21 mouse cellular contexts compared by ENCODE assay signal in the genomic region with DNA sequence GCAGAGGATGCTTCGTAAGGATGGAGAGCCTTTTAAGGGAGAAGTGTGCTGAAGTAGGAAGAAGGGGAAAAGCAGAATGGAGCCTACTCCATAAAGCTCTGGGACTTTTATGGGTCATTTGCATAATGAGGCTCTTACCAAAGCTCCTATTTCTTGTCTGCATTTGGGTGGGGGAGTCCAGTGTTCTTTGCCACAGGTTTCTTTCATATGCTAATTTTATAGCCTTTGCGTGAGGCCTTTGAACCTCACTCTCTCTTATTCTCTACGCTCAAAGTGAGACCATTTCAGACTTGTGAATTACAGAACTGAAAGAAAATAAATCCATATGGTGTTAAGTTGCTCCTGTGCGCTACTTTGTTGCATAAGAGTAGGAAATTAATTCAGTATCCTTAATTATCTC.
A peak's percentile ranks its signal among the peaks of the same experiment; 100 is the strongest.
DNase-seq lines count a peak whose midpoint lies in the region; ATAC-seq and TF ChIP-seq lines count a peak whose summit lies in the region.
"Had no signal": no experiment of that assay in that cellular context is flagged by ENCODE, and none has a peak within 500 bp of the region (broad histone marks: within the 10 kb centered on the region; RNA-seq: fewer than 3 reads in every experiment).

No protein-coding gene starts in this region.

- H3K4me1 ChIP-seq in hindbrain, embryonic 11.5 days (replicated peaks; ENCODE audit: control insufficient read depth, insufficient read depth, low read length) = 0 out of 2 replicates have a peak, but pooled peaks cover 2% of the 10 kb centered on the region
- no peaks in the 10 kb centered on the region for H3K4me1 ChIP-seq in hindbrain, postnatal 0 days (ENCODE audit: insufficient read depth, low read length)
- H3K4me1 ChIP-seq: embryonic facial prominence, embryonic 15.5 days; heart, embryonic 10.5 days; liver, embryonic 15.5 days had no signal

- no peak for DNase-seq in hindbrain, embryonic 11.5 days (ENCODE audit: low spot score)
- no peak for DNase-seq in hindbrain, postnatal 0 days (ENCODE audit: low spot score)
- DNase-seq in ES-CJ7 (ENCODE audit: low read depth, low spot score) = peak; percentile 56
- DNase-seq in brain, embryonic 14.5 days (ENCODE audit: low read depth) = peak; percentile 91
- peak; percentile 45 for DNase-seq in mesoderm, embryonic 11.5 days (ENCODE audit: low read depth, low spot score)
- DNase-seq in cerebellum, adult 8-10 months = no peak
- no peak for DNase-seq in gastrocnemius, postnatal 10 days
- no peak for DNase-seq in heart, postnatal 25 days (ENCODE audit: low spot score)
- DNase-seq: cerebellum, adult 11 months; cerebellum, postnatal 36 days; gastrocnemius, postnatal 25 days; heart, postnatal 10 days; kidney, adult 9 months; kidney, postnatal 4 days; lung, postnatal 10 days; right cerebral cortex, postnatal 4 days; thymus, postnatal 36 days had no signal

- peak; percentile 75 for ATAC-seq in hindbrain, embryonic 11.5 days (ENCODE audit: low FRiP score)
- ATAC-seq in hindbrain, postnatal 0 days = no peak

- H3K27me3 ChIP-seq in hindbrain, embryonic 11.5 days (ENCODE audit: control insufficient read depth, insufficient read depth, low read length) = no peaks in the 10 kb centered on the region
- no peaks in the 10 kb centered on the region for H3K27me3 ChIP-seq in hindbrain, postnatal 0 days (ENCODE audit: insufficient read depth, low read length)
- H3K27me3 ChIP-seq: embryonic facial prominence, embryonic 15.5 days; liver, embryonic 15.5 days had no signal

- TF ChIP-seq POLR2A in brain, embryonic 14.5 days (IDR thresholded peaks at IDR 0.05; ENCODE audit: borderline replicate concordance, extremely low read depth, insufficient read depth, insufficient read length, poor library complexity, severe bottlenecking) = no peak

- no peaks in the 10 kb centered on the region for H3K9me3 ChIP-seq in hindbrain, embryonic 11.5 days (ENCODE audit: control insufficient read depth, low read length)
- no peaks in the 10 kb centered on the region for H3K9me3 ChIP-seq in hindbrain, postnatal 0 days (ENCODE audit: low read length)
- H3K9me3 ChIP-seq: embryonic facial prominence, embryonic 15.5 days; G1E; heart, embryonic 10.5 days; liver, embryonic 15.5 days had no signal

- intact Hi-C loops in heart, postnatal 25 days (cut with DNase I) = no loop called here

- no peak for TF ChIP-seq CTCF in hindbrain, postnatal 0 days (IDR thresholded peaks at IDR 0.05; ENCODE audit: low read depth)
- no peak for TF ChIP-seq CTCF in brain, embryonic 14.5 days (IDR thresholded peaks at IDR 0.05; ENCODE audit: borderline replicate concordance, extremely low read depth, insufficient read depth, insufficient read length)

- H3K36me3 ChIP-seq in hindbrain, embryonic 11.5 days (ENCODE audit: control insufficient read depth, insufficient read depth, low read length) = no peaks in the 10 kb centered on the region
- H3K36me3 ChIP-seq in hindbrain, postnatal 0 days (ENCODE audit: insufficient read depth, low read length) = no peaks in the 10 kb centered on the region
- H3K36me3 ChIP-seq: embryonic facial prominence, embryonic 15.5 days; G1E; heart, embryonic 10.5 days; liver, embryonic 15.5 days had no signal

- no peak overlapping the region for H3K4me2 ChIP-seq in hindbrain, embryonic 11.5 days (replicated peaks; ENCODE audit: low read depth, low read length)
- no peak overlapping the region for H3K4me2 ChIP-seq in hindbrain, postnatal 0 days (ENCODE audit: low read depth, low read length)
- H3K4me2 ChIP-seq: embryonic facial prominence, embryonic 15.5 days; liver, embryonic 15.5 days had no signal

- 40% methylated on average over 4 of the region's 4 CpGs for WGBS in hindbrain, embryonic 11.5 days
- WGBS in hindbrain, postnatal 0 days = 37% methylated on average over 4 of the region's 4 CpGs

- H3K27ac ChIP-seq in hindbrain, embryonic 11.5 days (ENCODE audit: low read depth, low read length) = no peak overlapping the region
- H3K27ac ChIP-seq in hindbrain, postnatal 0 days = no peak overlapping the region
- H3K27ac ChIP-seq: embryonic facial prominence, embryonic 15.5 days; heart, embryonic 10.5 days; liver, embryonic 15.5 days had no signal

- H3K9ac ChIP-seq in hindbrain, embryonic 11.5 days (ENCODE audit: low read depth, low read length) = no peak overlapping the region
- H3K9ac ChIP-seq in hindbrain, postnatal 0 days (replicated peaks; ENCODE audit: low read length) = no peak overlapping the region
- H3K9ac ChIP-seq: embryonic facial prominence, embryonic 15.5 days; liver, embryonic 15.5 days had no signal

- H3K4me3 ChIP-seq in hindbrain, embryonic 11.5 days (ENCODE audit: low read depth, low read length) = no peak overlapping the region
- no peak overlapping the region for H3K4me3 ChIP-seq in hindbrain, postnatal 0 days (ENCODE audit: low read length)
- H3K4me3 ChIP-seq: embryonic facial prominence, embryonic 15.5 days; heart, embryonic 10.5 days; liver, embryonic 15.5 days had no signal

Comparison
In these comparisons a context has a peak if more than half of its experiments do, and no peak if none do; other contexts are left out.
1. DNase-seq: peak in ES-CJ7 (single experiment), brain, embryonic 14.5 days (single experiment) and mesoderm, embryonic 11.5 days (single experiment); none in hindbrain, embryonic 11.5 days (single experiment), hindbrain, postnatal 0 days (single experiment), cerebellum, adult 8-10 months (single experiment), gastrocnemius, postnatal 10 days (single experiment) and heart, postnatal 25 days (single experiment).